Mouse (Mus musculus): ENCODE results near the gene Ptpn13.

The Ptpn13 gene

DNA sequence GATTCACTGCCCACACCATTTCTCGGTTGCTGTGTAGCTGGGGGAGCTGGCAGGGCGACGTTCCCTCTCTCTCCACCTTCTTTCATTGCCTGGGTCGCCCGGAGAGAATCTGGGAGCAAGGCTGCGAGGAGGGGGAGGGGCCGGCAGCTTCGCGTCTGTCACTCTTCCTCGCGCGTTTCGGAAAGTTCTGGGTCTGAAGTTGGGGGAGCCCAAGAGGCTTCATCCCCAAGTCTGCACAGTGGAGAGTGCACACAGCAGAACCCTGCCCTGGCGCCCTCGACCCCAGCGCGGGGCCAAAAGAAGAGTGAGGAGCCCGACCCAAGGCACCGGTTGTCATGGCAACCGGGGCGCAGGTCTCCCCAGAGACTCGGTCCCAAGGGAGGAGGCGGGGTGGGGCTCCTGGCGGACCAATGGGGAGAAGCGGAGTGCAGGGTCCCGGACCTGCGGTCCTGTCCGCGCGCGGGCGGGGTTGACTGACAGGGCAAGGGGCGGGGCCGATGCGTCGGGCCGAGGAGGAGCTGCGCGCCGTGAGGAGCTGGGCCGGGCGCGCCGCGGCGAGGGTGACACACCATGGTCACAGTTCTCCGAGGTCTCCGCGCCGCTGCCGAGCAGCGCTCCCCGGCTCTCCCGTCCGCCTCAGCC lies at the start of gene Ptpn13:
Ptpn13 (plus strand) TSS at position 515 of the 642 bp plus-strand sequence.
- DNase-seq (ENCODE audit: low spot score), result peak; percentile 91

DNA sequence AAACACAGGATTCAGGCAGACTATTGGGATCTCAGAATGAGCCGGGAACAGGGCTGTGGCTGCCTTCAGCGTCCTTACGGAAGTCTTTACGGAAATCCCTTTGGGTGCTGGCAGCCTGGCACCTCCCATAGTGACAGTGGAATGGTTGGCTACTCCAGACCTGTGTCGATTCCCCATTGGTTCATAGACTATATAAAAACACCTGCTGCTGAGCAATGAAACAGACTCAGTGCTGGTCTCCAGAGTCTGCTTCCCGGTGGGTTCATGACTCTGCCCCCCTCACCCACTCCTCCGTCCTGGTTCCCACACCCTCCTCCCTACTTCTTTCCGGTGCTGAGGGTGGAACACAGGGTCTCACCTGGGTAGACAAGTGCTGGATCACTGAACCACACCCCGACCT lies 49.8 kb upstream of the Ptpn13 start:
- no peak for DNase-seq (ENCODE audit: low spot score)

GRCm38 (mm10) chr5:103376354-103377295 lies 48.4 kb upstream of the Ptpn13 start:
- no peak for DNase-seq (ENCODE audit: low spot score)

GRCm38 (mm10) chr5:103377493-103378130 lies 47.4 kb upstream of the Ptpn13 start:
- DNase-seq (ENCODE audit: low spot score), result no peak

GRCm38 (mm10) chr5:103380785-103381527 lies 44.0 kb upstream of the Ptpn13 start:
- no peak for DNase-seq (ENCODE audit: low spot score)

- DNase-seq (ENCODE audit: low spot score), result no peak
Observed at GRCm38 (mm10) chr5:103382951-103383350, 42.0 kb upstream of the Ptpn13 start.

- no peak for DNase-seq (ENCODE audit: low spot score)
Observed at GRCm38 (mm10) chr5:103384021-103384420, 41.0 kb upstream of the Ptpn13 start.

- no peak for DNase-seq (ENCODE audit: low spot score)
Observed at GRCm38 (mm10) chr5:103387540-103388026, 37.4 kb upstream of the Ptpn13 start.

GRCm38 (mm10) chr5:103389415-103389814 lies 35.6 kb upstream of the Ptpn13 start:
- DNase-seq (ENCODE audit: low spot score), result no peak

GRCm38 (mm10) chr5:103393220-103393619 lies 31.8 kb upstream of the Ptpn13 start:
- DNase-seq (ENCODE audit: low spot score), result no peak

DNA sequence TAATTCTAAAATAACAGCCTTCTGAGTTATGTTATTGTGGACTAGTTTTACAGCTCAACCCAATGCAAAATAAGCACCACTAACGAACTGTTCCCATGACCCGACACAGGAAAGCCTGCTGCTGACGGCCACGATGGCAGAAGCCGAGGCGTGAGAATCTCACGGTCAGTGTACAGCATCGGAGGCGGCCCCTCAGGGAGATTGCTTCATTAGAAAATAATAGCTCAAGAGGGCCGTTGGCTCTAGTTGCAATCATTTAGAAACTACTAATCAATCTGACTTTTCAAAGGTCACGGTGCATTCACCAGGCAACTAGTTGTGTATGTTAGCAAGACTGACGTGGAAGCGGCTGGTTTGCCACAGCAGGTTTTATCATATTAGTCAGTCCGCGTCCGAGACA lies 31.2 kb upstream of the Ptpn13 start:
- DNase-seq (ENCODE audit: low spot score), result no peak

DNA sequence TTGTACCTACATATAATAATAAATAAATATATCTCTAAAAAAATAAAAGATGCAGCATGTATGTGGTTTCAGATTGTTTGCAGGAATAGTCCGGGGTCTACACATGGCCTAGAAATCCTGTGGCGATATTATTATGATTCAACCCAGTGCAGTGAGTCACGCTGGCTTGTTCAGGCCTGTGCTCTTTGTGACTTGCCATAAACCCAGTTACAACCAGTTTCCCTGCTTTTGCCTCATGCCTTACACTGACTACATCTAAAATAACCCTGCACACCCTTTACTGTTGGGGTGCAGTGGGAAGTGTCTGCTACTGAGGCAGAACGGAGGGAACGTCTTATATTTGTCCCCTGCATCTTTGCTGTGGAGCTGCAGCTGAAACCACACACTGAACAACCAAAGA lies 29.3 kb upstream of the Ptpn13 start:
- no peak for DNase-seq (ENCODE audit: low spot score)

GRCm38 (mm10) chr5:103397429-103397828 lies 27.6 kb upstream of the Ptpn13 start:
- no peak for DNase-seq (ENCODE audit: low spot score)

DNA sequence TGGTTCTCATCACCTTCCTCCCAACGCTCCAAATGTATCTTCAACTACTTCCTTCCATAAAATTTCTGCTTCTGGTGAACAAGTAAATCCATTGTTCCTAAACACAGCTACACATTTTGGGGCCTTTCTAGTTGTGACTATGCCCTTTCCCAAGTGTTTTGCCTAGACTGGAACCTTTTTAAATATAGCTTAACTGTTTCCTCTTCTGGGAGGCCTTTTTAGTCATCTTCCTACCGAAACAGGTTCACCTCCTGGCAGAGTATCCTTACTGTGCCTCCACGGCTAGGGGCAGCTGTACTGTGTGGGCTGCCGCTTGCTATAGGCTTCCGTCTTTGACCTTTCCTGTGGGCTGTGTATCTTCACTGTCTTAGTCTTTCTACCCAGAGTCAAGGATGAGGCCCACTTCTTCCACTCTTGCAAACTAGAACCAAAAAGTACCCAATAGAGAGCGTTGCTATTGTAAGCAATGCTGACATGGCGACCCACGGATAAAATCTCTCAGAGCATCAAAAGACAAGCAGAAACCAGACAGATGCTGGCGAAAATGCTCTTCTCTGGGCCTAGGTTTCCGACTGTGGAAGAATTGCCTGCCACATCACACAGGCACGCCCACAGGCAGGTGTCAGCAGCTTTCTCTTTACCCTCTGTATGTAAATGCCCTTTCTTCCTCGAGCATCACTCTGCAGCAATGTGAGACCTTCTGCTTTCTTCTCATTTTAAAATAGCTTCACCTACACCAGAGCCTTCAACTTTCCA lies 20.6 kb upstream of the Ptpn13 start:
- DNase-seq (ENCODE audit: low spot score), result no peak

GRCm38 (mm10) chr5:103405921-103406320 lies 19.1 kb upstream of the Ptpn13 start:
- no peak for DNase-seq (ENCODE audit: low spot score)

- no peak for DNase-seq (ENCODE audit: low spot score)
Observed at GRCm38 (mm10) chr5:103412020-103412747, 12.8 kb upstream of the Ptpn13 start.

DNA sequence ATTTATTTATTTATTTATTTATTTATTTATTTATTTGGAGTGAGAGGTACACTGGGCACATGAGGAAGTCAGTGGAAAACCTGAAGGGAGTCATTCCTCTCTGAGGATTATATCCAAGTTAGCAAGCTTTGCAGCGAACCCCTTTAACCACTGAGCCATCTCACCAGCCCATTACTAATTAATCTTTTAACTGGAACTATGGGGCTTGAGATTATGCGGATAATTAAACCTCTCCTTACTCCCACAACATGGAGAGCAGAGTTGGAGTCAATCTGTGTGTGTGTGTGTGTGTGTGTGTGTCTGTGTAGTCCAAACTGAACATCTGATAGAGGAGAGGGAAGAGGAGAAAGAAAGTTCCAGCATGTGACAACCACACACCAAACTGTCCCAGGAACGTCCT lies 10.4 kb upstream of the Ptpn13 start:
- no peak for DNase-seq (ENCODE audit: low spot score)

GRCm38 (mm10) chr5:103418009-103418408 lies 7.0 kb upstream of the Ptpn13 start:
- DNase-seq (ENCODE audit: low spot score), result no peak

- no peak for DNase-seq (ENCODE audit: low spot score)
Observed at GRCm38 (mm10) chr5:103418886-103419285, 6.1 kb upstream of the Ptpn13 start.

- no peak for DNase-seq (ENCODE audit: low spot score)
Observed at GRCm38 (mm10) chr5:103420568-103420967, 4.4 kb upstream of the Ptpn13 start.
